Mouse (Mus musculus) 3134 (cell line): ENCODE data around the gene Dalrd3.

Source experiments
- DNase-seq: peaks from one replicate; pipeline ENCODE4 v3.0.0-alpha.2; 2011; ENCODE audit warnings: low spot score; ENCODE audit not compliant: insufficient read length; ENCODE audit errors: extremely low read depth

Dalrd3 gene

DNA sequence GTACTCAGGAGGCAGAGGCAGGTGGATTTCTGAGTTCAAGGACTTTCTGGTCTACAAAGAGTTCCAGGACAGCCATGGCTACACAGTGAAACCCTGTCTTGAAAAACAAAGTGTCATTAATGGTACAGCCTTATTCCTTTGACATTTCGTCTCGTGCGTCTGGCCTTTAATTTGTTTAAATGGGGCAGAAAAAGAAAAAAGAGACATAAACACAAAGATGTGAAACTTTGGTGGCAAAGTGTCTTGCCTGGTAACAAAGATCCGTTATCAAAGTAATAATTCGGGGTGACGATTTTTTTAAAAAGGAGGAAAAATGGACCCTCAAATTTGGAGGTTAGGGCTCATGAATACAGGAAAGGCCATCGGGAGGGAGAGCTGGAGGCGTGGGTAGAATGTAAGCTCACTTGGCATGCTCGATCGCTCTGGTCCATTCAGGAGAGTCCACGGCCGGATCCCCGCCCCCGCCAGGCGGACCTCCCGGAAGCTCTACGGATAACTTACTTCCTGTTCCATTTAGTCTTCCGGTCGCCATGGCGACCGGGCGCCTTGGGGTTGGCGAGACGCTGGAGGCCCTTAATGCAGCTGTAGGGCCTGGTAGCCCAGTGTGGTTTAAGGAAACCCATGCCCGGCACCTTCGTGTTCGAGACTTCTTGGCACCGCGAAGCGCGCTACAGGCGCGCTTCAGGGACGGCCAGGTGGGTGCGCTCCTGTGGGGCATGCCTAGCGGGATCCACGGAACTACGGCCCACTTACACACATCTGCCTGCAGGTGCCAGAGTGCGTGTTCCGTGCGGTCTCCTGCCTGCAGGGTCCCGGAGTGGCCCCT lies at the start of gene Dalrd3:
Dalrd3 (plus strand) TSS at position 506 of the 826 bp plus-strand sequence.
- peak; percentile 97 for DNase-seq

DNA sequence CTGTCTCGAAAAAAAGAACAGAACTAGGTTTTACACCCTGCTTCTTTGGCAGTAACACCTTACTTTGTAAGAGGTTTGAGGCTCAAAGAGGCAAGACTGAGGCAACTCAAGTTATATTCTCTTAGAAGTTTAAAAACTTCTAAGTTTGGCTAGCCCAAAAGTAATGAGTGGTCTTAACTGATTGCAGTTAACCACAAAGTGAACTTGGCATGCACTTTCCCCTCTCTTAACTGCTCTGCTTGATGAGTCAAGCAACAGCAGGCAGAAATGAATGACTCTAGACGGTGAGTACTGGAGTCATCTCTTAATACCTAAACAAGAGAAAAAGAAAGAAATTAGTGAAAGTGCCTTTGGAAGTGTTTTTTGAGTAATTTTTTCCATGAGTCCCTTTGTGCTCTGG lies 48.1 kb upstream of the Dalrd3 start:
- no peak for DNase-seq

DNA sequence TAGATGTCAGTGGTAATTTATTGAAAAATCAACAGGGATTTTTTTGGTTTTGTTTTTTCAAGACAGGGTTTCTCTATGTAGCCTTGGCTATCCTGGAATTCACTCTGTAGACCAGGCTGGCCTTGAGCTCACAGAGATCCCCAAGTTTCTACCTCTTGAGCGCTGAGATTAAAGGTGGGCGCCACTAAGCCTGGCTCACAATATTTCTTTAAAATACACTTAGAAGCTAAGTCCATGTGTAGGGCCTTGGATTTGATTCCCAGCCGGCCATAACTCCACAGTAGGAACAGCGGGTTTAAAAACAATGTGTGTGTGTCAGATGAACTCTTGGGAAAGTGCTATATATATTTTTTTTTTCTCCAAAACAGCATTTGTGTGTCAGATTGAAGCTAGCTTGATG lies 46.3 kb upstream of the Dalrd3 start:
- no peak for DNase-seq

DNA sequence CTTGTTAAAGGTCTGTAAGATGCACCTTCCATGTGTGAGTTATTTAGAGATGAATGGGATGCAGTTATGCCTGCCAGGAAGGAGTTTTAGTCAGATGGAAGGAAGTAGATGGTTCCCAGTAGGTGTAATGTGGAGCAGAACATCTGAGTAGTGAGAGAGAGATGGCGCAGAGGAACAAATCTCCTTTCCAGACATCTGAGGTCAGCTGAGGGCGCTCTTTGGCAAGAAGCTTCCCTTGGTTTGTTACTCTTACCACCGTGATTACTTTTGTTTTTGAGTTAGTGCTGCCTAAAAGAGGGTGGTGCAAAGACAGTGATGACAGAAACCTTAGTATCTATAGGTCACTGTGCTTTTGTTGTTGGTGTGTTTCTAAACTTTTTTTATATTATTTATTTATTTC lies 44.3 kb upstream of the Dalrd3 start:
- no peak for DNase-seq

DNA sequence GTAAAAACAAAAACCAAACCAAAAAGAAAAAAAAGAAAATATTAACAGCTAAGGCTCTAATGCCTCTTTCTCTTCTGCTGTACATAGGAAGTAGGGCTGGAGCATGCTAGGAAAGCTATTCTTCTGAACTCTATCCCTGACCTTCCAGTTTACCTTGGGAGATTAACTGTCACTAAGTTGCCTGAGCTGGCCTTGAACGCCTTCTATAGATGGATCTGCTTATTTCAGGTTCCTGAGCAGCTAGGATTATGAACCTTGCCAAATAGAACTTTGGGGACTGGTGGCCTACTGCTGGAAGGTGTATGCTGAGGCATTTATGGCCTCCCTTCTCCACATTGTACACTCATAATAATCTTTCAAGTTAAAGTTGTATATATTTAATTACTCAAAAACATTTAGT lies 38.7 kb upstream of the Dalrd3 start:
- DNase-seq, result no peak

DNA sequence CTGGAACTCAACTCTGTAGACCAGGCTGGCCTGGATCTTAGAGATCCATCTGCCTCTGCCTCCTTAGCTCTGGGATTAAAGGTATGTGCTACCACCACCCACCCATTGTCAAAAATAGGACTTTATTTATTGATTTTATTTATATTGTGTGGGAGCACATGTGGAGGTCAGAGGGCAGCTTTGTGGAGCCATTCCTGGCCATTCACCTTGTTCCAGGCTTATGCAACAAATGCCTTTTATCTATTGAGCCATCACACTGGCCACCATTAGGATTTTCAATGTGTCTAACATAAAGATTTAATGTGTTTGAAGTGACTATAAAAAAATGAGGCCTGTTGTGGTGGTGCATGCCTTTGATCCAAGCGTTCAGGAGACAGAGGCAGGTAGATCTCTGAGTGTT lies 38.2 kb upstream of the Dalrd3 start:
- DNase-seq, result no peak

DNA sequence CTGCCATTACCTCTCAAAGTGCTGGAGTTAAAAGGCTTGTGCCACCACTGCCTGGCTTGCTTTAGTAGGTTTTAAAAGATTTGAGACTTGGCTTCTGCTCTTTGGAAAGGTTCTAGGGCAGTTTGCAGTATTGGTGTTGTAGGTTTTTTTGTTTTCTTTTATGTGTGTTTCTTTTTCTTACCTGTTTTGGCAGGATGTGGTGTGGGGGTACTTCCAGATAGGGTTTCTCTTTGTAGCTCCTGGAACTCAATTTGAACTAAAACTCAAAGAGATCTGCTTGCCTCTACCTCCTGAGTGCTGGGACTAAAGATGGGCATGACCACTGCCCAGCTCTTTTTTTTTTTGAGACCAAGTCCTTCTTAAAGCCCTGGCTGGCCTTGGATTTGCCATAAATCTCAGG lies 28.8 kb upstream of the Dalrd3 start:
- DNase-seq, result no peak

DNA sequence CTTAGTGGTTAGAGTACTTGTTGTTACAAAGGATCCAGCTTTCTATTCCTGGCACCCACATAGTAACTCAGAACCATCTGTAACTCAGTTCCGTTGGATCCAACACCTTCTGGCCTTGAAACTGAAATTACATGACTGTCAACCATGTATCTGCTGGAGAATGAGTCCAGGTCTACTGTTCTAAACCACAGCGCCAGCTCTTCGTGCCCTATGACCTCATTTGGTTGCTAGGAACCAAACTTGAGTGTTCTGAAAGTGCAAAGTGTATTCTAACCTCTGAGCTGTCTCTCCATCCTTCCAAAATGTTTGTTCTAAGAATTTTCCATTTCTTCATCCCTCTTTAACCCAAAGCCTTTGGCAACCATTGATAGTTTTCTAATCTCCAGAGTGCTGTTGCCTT lies 23.7 kb upstream of the Dalrd3 start:
- DNase-seq, result no peak

DNA sequence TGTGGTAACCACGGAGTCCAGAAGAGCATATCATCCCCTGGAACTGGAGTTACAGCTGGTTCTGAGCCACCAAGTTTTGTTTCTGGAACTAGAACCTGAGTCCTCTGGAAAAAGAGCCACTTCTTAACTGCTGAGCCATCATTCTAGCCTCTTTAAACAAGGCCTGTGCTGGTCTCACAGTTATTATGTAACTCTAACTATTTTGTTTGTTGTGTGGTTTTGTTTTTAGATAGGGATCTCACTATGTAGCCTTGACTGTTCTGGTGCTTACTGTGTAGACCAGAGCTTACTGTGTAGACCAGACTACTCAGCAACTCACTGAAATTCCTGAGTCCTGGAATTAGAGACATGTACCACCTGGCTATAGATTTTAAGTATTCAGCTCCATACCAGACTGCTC lies 22.8 kb upstream of the Dalrd3 start:
- DNase-seq, result no peak

DNA sequence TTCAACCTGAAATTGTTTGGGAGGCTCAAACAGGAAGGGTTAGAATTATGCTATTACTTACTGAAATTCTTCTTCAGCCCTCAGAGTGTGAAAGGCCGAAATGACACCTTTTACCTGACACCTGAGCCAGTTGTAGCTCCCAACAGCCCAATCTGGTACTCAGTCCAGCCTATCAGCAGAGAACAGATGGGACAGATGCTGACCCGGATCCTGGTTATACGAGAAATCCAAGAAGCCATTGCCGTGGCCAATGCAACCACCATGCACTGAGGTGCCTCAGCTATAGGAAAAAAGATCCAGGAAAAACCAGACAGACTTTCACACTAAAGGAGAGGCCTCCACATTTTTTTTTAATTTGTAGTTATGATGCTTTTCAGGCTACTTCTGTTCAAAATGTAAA lies 10.5 kb upstream of the Dalrd3 start:
- DNase-seq, result no peak

DNA sequence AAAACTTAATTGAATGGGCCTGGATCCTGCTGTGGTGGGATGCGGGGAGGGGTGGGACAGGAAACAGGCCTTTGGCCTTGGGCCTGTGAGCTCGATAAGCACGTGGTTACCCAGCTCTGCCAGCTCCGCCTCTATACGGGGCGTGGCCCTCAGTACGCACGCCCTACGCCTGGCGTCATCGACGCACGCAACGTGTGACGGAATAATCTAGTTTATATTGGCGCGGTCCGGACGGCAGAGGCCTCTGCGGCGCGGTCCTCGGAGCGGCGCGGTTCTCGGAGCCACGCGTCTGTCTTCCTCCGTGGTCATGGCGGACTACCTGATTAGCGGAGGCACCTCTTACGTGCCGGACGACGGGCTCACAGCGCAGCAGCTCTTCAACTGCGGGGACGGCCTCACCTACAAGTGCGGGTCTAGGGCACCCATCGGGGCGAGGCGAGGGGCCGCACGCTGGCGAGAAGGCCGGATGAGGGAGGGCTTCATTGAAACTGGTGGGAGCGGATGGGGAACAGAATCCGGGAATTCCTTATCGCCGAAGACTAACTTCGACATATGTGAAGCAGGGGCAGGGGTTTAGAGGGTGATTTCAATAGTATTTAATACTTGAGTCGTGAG lies 9.4 kb upstream of the Dalrd3 start, which contains the start of gene Impdh2:
Impdh2 (plus strand) TSS at position 60 of the 615 bp plus-strand sequence.
- peak; percentile 97 for DNase-seq

DNA sequence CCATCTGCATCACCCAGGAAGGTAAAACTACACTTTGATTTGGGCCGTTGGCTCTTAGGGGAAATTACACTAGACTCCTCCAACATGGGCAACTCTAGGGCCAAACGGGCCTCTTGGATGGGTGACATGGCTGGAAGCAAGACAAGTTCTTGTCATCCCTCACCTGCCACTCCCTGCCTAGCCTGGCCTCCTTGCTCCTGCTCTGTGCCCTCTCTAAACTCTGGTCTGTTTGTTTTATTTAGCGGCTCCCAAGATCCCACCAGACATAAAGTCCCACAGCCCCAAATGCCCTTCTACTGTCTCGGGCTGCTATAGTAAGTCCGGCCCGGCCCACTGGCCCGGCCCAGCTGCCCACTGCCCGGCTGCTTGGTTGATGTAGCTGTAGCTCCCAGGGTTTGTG lies 6.0 kb upstream of the Dalrd3 start:
- DNase-seq, result no peak

DNA sequence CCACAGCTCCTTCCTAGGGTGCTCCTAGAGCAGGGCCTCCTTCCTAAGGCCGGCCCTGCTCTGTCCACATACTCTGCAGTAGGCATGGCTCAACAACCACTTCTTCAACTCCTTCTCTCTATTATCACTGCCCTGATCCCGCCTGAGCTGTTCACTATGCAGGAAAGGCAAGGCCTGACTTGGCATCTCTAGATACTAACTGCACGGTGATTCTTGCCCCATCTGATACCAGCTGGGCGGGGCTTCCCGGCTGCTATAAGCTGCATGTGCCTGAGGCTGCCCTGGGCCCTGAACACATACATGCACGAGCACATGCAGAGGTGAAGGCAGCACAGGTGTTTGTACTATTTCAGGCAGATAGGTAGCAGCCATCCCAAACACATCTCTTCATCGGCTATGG lies 5.6 kb upstream of the Dalrd3 start:
- DNase-seq, result no peak

DNA sequence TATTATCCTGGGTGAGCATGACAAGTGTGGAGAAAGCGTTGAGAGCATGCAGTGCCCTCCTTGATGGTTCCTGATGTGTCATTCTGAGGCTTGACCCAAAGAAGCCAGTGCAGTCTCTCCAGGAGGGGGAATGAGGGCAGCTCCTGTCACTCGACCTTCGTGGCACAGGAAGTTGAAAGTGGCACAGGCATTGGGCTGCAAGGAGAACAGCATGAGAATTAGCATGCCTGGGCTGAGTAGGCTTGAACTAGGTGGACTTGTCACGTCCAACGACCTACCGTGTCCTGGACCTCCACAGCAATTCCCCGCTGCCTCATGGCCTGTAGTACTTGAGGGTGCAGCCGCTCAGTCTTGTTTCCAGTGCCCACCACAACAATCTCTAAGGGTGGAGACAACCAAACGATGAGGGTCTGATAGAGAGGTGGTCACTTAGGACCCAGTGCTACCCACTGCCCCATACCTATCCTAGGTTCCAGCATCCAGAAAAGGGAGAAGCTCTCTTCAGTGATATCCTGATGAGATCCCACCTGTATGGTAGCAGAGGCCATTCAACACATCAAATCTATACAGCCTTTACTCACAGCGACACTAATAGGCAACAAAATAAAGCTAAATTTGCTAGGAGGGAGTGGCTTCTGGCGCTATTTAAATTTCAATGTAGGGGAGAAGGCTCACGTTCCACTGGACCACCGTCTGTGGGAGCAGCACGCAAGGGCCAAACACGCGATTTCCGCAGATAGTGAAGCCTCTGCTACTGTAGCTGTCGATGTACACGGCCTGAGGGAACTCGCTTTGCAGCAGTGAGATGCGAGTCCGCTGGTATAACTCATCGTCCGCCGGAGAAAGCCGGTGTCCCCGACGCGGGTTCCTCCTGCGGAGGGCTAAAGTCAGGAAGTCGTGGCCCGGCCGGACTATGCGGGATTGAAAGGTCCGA lies 3.5 kb upstream of the Dalrd3 start:
- no peak for DNase-seq

DNA sequence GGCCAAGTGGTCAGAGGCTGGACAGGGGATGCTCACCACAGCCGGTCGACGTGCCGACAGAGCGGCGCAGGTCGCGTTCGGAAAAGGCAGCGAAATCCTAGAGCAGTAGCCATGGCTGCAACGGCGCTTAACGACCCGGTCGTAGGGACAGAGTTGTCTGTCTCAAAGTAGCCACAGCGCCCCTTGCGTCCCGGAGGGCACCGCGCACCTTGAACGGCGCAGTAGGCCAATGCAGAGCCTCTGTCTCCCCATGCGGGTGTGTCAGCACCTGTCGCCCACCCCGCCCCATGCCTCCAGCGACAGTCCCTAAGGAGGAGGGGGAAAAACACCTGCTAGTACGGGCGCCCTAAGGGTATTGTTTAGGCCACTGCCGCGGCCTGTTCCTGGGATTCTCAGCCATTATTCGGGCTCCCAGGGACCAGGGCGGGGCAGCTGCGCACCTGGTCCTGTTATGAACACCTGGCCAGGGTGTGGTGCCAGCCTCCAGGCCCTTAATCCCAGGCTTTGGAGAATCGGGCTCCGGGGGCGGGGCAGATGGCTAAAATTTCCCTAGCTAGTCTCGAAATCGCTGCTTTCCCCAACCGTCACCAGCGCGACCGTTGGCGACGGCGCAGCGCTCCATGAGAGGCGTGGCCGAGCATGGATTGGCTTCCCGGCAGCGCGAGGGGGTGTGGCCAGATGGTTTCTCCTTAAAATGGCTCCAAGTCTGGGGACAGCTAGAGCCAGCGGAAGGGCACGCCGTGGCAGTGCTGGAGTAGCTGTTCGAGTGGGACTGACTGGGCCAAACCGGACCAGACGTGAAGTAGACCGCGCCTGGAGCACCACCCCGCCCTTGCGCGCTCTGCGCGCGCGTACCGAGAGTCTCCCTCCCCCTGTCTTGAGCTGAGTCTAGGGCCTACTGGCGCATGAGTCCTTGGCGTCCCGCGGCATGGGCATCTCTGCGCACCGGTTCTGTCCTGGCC lies 2.6 kb upstream of the Dalrd3 start, which contains the start of gene Ndufaf3:
Ndufaf3 (minus strand) TSS at position 620 of the 962 bp plus-strand sequence.
- DNase-seq, result peak; percentile 97

DNA sequence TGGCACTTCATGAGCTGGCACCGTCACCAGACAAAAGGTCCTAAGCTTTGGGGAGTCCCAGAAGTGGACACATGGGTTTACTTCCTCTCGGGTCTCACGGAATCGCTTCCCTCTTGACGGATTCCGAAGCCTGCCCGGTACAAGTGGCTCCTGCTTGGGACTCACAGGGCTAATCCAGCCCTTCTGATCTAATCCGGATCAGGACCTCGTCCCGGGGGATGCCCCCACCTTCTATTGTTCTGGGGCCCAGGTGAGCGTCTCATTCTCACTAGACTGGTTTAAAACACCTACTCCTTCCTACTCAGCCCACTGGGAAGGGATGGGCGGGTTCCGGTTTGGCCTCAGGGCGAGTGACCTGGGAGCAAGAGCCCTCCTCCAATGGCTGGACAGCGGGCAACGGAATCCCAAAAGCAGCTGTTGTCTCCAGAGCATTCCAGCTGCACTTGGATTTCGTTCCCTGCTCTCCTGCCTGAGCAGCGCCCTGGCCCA lies 1.7 kb upstream of the Dalrd3 start:
- peak; percentile 53 for DNase-seq

DNA sequence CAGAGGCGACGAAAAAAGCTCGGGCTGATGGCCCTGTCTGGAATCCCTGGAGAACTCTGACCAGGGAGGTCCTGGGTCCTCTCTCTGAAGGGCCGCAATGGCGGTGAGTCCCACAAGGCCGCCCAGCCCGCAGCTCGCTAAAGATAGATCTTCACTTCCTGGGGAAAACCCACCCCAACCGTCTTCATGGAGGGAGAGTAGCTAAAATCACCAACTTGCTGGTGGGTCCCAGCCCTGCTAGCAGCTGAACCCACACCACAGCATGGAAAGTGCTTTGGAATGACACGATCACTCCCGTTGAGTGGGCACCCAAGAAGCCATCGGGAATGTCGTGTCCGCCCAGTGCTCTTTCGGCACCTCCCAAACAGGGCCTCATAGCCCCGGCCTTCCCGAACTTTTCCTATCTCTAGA lies 1.2 kb upstream of the Dalrd3 start:
- DNase-seq, result no peak

DNA sequence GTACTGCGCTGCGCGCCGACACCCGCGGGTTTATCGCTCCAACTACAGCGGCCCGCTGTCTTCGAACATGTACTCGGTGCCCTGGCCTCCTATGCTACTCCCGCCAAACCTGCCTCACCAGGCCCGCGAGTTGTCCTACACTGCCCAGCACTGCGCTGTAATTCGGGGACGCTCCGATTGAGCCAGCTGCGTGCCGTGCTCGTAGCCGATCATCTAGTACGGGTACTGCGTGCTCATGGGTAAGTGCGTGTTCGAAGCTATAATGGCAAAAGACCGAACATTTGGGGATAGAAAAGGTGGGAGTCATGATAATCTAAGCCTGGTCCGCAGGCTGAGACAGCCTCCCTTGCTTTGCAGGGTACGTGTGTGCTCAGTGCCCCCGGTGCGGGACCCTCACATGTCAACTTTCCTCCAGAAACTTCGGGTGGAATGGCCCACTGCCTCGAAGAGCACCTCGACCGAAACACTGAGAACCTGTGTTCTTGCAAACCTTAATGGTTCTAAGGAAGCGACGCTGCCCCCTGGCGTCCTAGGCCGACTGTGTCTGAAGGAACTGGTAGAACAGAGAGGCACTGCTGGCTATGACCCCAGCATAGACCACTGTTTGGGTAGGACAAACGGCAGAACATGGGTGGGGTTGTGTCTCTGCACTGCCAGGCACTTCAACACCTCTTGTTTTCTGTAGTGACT lies 666 bp downstream of the Dalrd3 start:
- DNase-seq, result peak; percentile 65

DNA sequence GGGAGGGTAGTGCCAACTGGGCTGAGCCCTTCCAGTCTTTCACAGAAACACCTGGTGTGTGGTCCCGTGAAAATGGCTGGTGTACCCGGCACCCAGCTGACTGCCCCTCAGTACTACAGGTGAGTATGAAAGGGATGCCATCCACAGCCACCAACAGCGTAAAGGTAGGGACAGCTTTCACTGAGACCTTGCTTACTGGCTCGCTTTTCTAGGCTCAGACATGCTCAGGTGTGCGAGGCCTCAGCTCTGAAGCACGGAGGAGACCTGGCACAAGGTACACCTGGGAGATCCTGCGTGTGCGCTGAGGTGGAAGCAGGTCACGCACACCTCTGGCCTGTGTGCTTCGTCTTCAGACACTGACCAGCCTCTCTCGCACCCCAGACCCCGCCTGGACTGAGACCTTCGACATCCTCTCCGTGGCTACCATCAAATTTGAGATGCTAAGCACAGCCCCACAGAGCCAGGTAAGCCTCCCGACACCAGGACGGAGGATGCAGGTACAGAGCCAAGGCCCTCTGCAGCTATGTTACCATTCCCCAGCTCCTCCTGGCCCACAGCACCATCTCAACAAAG lies 1.8 kb downstream of the Dalrd3 start:
- DNase-seq, result no peak
